In genomic region chr14:17660329-17661099, GRCm38 (mm10) we compare ENCODE assay signal across 8 mouse cellular contexts. TPM values are rescaled to one million over a fixed set of nuclear protein-coding genes. Genes with fewer than 3 reads are reported as not detected.
DNase-seq lines count a peak whose midpoint lies in the region; ATAC-seq and TF ChIP-seq lines count a peak whose summit lies in the region.

No protein-coding gene starts in this region.

- peak; percentile 64 for DNase-seq in cerebellum, adult 11 months
- DNase-seq in forebrain, postnatal 0 days: peak; percentile 65
- DNase-seq in heart, postnatal 36 days: peak; percentile 80 to 85
- peak; percentile 67 to 75 for DNase-seq in layer of hippocampus, adult 18-20 months (ENCODE audit: low spot score in 2 of 2)
- DNase-seq in liver, postnatal 0 days: peak; percentile 84
- peak; percentile 27 for DNase-seq in telencephalon, adult 2 months (ENCODE audit: low read depth, low spot score)

- peaks cover 8% of the 10 kb centered on the region; the same call in 1 of the 2 replicates for H3K27me3 ChIP-seq in forebrain, postnatal 0 days (ENCODE audit: insufficient read depth, low read length)
- H3K27me3 ChIP-seq in liver, postnatal 0 days (ENCODE audit: insufficient read depth, low read length): 0 out of 2 replicates have a peak, but pooled peaks cover 8% of the 10 kb centered on the region
- peaks cover 39% of the 10 kb centered on the region for H3K27me3 ChIP-seq in neural tube, embryonic 13.5 days

- intact Hi-C loops in heart, postnatal 36 days (cut with DNase I): loop anchor here (2.0 kb wide), 1 partner anchor 82 kb away; no protein-coding TSS in a partner anchor

- no peaks in the 10 kb centered on the region for H3K36me3 ChIP-seq in forebrain, postnatal 0 days (ENCODE audit: insufficient read depth)
- no peaks in the 10 kb centered on the region for H3K36me3 ChIP-seq in liver, postnatal 0 days (replicated peaks; ENCODE audit: insufficient read depth, low read length)
- H3K36me3 ChIP-seq in neural tube, embryonic 13.5 days: no peaks in the 10 kb centered on the region

- peak overlapping the region; percentile 98 for H3K4me2 ChIP-seq in forebrain, postnatal 0 days (ENCODE audit: low read depth)
- peak overlapping the region; percentile 77 for H3K4me2 ChIP-seq in liver, postnatal 0 days (ENCODE audit: low read depth, low read length)
- H3K4me2 ChIP-seq in neural tube, embryonic 13.5 days: peak overlapping the region; percentile 99

- H3K27ac ChIP-seq in forebrain, postnatal 0 days (ENCODE audit: low read depth, low read length): peak overlapping the region; percentile 21; the same call in 1 of the 2 replicates
- peak overlapping the region; percentile 90 for H3K27ac ChIP-seq in liver, postnatal 0 days (ENCODE audit: low read depth)
- H3K27ac ChIP-seq in neural tube, embryonic 13.5 days (replicated peaks): no peak overlapping the region

- peak; percentile 51 for ATAC-seq in CD4-positive, CD25-positive, alpha-beta regulatory T cell, adult 4 months
- peak; percentile 90 for ATAC-seq in forebrain, postnatal 0 days
- peak; percentile 94 for ATAC-seq in liver, postnatal 0 days
- peak; percentile 94 for ATAC-seq in neural tube, embryonic 13.5 days (ENCODE audit: low read depth)

- H3K9ac ChIP-seq in forebrain, postnatal 0 days: peak overlapping the region; percentile 70
- H3K9ac ChIP-seq in liver, postnatal 0 days (replicated peaks): peak overlapping the region; percentile 78
- peak overlapping the region; percentile 74 for H3K9ac ChIP-seq in neural tube, embryonic 13.5 days

- WGBS in forebrain, postnatal 0 days: 1% methylated on average over 81 of the region's 82 CpGs
- WGBS in liver, postnatal 0 days (ENCODE audit: insufficient replicate concordance): under 1% methylated on average over 75 of the region's 82 CpGs
- 2% methylated on average over 82 of the region's 82 CpGs for WGBS in neural tube, embryonic 13.5 days

- no peaks in the 10 kb centered on the region for H3K9me3 ChIP-seq in forebrain, postnatal 0 days (ENCODE audit: low read length)
- H3K9me3 ChIP-seq in liver, postnatal 0 days (ENCODE audit: low read length): no peaks in the 10 kb centered on the region
- H3K9me3 ChIP-seq in neural tube, embryonic 13.5 days: no peaks in the 10 kb centered on the region

- TF ChIP-seq CTCF in forebrain, postnatal 0 days (IDR thresholded peaks at IDR 0.05; ENCODE audit: low read depth): peak; percentile 46
- TF ChIP-seq CTCF in liver, postnatal 0 days (IDR thresholded peaks at IDR 0.05; ENCODE audit: low read depth): peak; percentile 40; the same call in 1 of the 2 replicates

- no peak for TF ChIP-seq EP300 in liver, postnatal 0 days (IDR thresholded peaks at IDR 0.05; ENCODE audit: low read depth)

- H3K4me3 ChIP-seq in forebrain, postnatal 0 days (ENCODE audit: low read depth, low read length): peak overlapping the region; percentile 73
- H3K4me3 ChIP-seq in liver, postnatal 0 days (ENCODE audit: low read depth, low read length): peak overlapping the region; percentile 70
- H3K4me3 ChIP-seq in neural tube, embryonic 13.5 days: peak overlapping the region; percentile 81

- no peaks in the 10 kb centered on the region for H3K4me1 ChIP-seq in forebrain, postnatal 0 days (ENCODE audit: insufficient read depth)
- H3K4me1 ChIP-seq in liver, postnatal 0 days (ENCODE audit: insufficient read depth): peaks cover 2% of the 10 kb centered on the region; the same call in 1 of the 2 replicates
- peaks cover 23% of the 10 kb centered on the region for H3K4me1 ChIP-seq in neural tube, embryonic 13.5 days (replicated peaks)

RNA-seq across cellular contexts. Expression of gene Thrb, which starts 0.5 kb away (rescaled TPM):
- 1 to 10 TPM; 3.0 to 3.5 TPM for polyA plus RNA-seq in CD4-positive, CD25-positive, alpha-beta regulatory T cell, adult 4 months (2017; shearing (Covaris generic))
- 6.2 and 10.8 TPM in 2 replicates for total RNA-seq in forebrain, postnatal 0 days (2014; rRNA removed)
- polyA plus RNA-seq in forebrain, postnatal 0 days (2015; fragmentation: Nextera tagmentation; extraction: Ambion mirVana): 1.4 and 3.3 TPM in 2 replicates
- 10 to 100 TPM; 30.3 to 33.9 TPM for total RNA-seq in heart, postnatal 36 days (2021)
- 10 to 100 TPM; 51.3 to 58.7 TPM for total RNA-seq in layer of hippocampus, adult 18-20 months (2021)
- polyA plus RNA-seq in liver, postnatal 0 days (2015; fragmentation: Nextera tagmentation; extraction: Ambion mirVana): 5.1 and 6.4 TPM in 2 replicates
- polyA plus RNA-seq in neural tube, embryonic 13.5 days (2015; fragmentation: Nextera tagmentation; extraction: Ambion mirVana): 0.53 and 0.59 TPM in 2 replicates

Comparison
In these comparisons a context has a peak if more than half of its experiments do, and no peak if none do; other contexts are left out.
1. DNase-seq: peak in every context shown above with its lines; median percentile 84 in liver, postnatal 0 days; 82 in heart, postnatal 36 days; 71 in layer of hippocampus, adult 18-20 months; 65 in forebrain, postnatal 0 days; 64 in cerebellum, adult 11 months; 27 in telencephalon, adult 2 months.